Mouse (Mus musculus): ENCODE data around the gene Vmn2r46.
"Not testable (repeated sequence)": the region's sequence is repeated elsewhere in the genome, so short reads cannot be mapped to it uniquely, and the experiment has no call there.

Gene Vmn2r46

GRCm38 (mm10) chr7:9770471-9770870, at the start of gene Vmn2r46:
Gene Vmn2r46, minus strand, starts transcription at chr7:9770571.
- not testable (repeated sequence) for DNase-seq (ENCODE audit: low spot score in 2 of 2)
